Mouse (Mus musculus) gastrocnemius, postnatal 4 days (tissue): ENCODE data around the gene Krtap5-5. TPM values are rescaled to one million over a fixed set of nuclear protein-coding genes. Genes with fewer than 3 reads are reported as not detected.

Experiments
- total RNA-seq, 2 experiments: library from RNA; stranded (reverse); gene quantifications; 2 replicates each; pipeline ENCODE4 v1.2.3; 2021

Krtap5-5 gene
- total RNA-seq, 2 experiments from 2014 or later = not detected

Other genes with a start within 250 kb of the Krtap5-5 start
- gene Mob2, start 168.9 kb downstream of the Krtap5-5 start, total RNA-seq = 10 to 100 TPM; 45.0 to 47.9 TPM
- 10 to 100 TPM; 14.3 to 20.4 TPM for gene Dusp8, start 134.1 kb downstream of the Krtap5-5 start, total RNA-seq
- not detected for gene Gm45618, start 109.2 kb downstream of the Krtap5-5 start, total RNA-seq
- gene Gm39115, start 93.9 kb downstream of the Krtap5-5 start, total RNA-seq = not detected
- gene Gm45337, start 85.4 kb downstream of the Krtap5-5 start, total RNA-seq = not detected
- not detected for gene Gm29735, start 72.9 kb downstream of the Krtap5-5 start, total RNA-seq
- not detected for gene Gm4553, start 64.2 kb downstream of the Krtap5-5 start, total RNA-seq
- not detected for gene Krtap5-2, start 54.0 kb downstream of the Krtap5-5 start, total RNA-seq
- not detected for gene Gm10153, start 39.6 kb downstream of the Krtap5-5 start, total RNA-seq
- not detected for gene Krtap5-3, start 28.6 kb downstream of the Krtap5-5 start, total RNA-seq
- gene Gm7579, start 18.1 kb downstream of the Krtap5-5 start, total RNA-seq = not detected
- gene Gm40460, start 11.1 kb upstream of the Krtap5-5 start, total RNA-seq = not detected
- gene Gm2431, start 28.4 kb upstream of the Krtap5-5 start, total RNA-seq = not detected
- gene Gm4559, start 44.4 kb upstream of the Krtap5-5 start, total RNA-seq = not detected
- gene Krtap5-1, start 67.1 kb upstream of the Krtap5-5 start, total RNA-seq = not detected
- not detected for gene Krtap5-4, start 73.6 kb upstream of the Krtap5-5 start, total RNA-seq
- 1 to 10 TPM in 1 of 2 experiments, not detected in 1; 1.1 TPM for gene Ifitm10, start 143.8 kb upstream of the Krtap5-5 start, total RNA-seq
- 1 to 10 TPM in 1 of 2 experiments, not detected in 1; 1.3 TPM for gene Gm49369, start 152.7 kb upstream of the Krtap5-5 start, total RNA-seq
- gene Ctsd, start 158.1 kb upstream of the Krtap5-5 start, total RNA-seq = 100 to 1,000 TPM; 265 to 273 TPM
- not detected for gene Syt8, start 204.9 kb upstream of the Krtap5-5 start, total RNA-seq
- 1,000 to 10,000 TPM; 7,757 to 8,026 TPM for gene Tnni2, start 211.8 kb upstream of the Krtap5-5 start, total RNA-seq
- gene Lsp1, start 230.8 kb upstream of the Krtap5-5 start, total RNA-seq = 10 to 100 TPM; 26.3 to 28.7 TPM